Mouse (Mus musculus) midbrain, embryonic 11.5 days (tissue): Measurements from ENCODE around the gene Rin2. TPM values are rescaled to one million over a fixed set of nuclear protein-coding genes. Genes with fewer than 3 reads are reported as not detected.
A peak's percentile ranks its signal among the peaks of the same experiment; 100 is the strongest.

ENCODE experiments used
- ATAC-seq: fragments of 200-750 bp; cut with Nextera tagmentation; 2 replicates; pipeline ENCODE4 v1.8.0; 2017; ENCODE audit warnings: moderate TSS enrichment, moderate library complexity; ENCODE audit not compliant: low FRiP score
- DNase-seq: peaks from one replicate; pipeline ENCODE4 v3.0.0; 2015; ENCODE audit warnings: low spot score; ENCODE audit errors: missing footprints
- H3K27ac ChIP-seq: fragments of 300-500 bp; sonication (generic); 2 replicates; pipeline ENCODE4 v1.5.1; 2014; ENCODE audit warnings: low read depth, low read length
- H3K27me3 ChIP-seq: fragments of 300-500 bp; sonication (generic); 2 replicates; pipeline ENCODE4 v1.6.1; 2014; ENCODE audit warnings: mild to moderate bottlenecking, low read length, moderate library complexity, mixed read lengths; ENCODE audit not compliant: control insufficient read depth, insufficient read depth
- H3K36me3 ChIP-seq: fragments of 300-500 bp; sonication (generic); 2 replicates; pipeline ENCODE4 v1.6.1; 2014; ENCODE audit warnings: mild to moderate bottlenecking, low read length, moderate library complexity, mixed read lengths; ENCODE audit not compliant: control insufficient read depth, insufficient read depth
- H3K4me1 ChIP-seq: fragments of 300-500 bp; sonication (generic); 2 replicates; pipeline ENCODE4 v1.6.1; 2014; ENCODE audit warnings: low read length; ENCODE audit not compliant: control insufficient read depth, insufficient read depth
- H3K4me2 ChIP-seq: fragments of 300-500 bp; sonication (generic); 2 replicates; pipeline ENCODE4 v1.6.1; 2014; ENCODE audit warnings: mild to moderate bottlenecking, moderate library complexity
- H3K4me3 ChIP-seq: fragments of 300-500 bp; sonication (generic); 2 replicates; pipeline ENCODE4 v1.5.1; 2014; ENCODE audit warnings: low read depth, low read length
- H3K9ac ChIP-seq: fragments of 300-500 bp; sonication (generic); 2 replicates; pipeline ENCODE4 v1.6.1; 2014; ENCODE audit warnings: low read length
- H3K9me3 ChIP-seq: fragments of 300-500 bp; sonication (generic); 2 replicates; pipeline ENCODE4 v1.6.1; 2016; ENCODE audit warnings: low read length; ENCODE audit not compliant: control insufficient read depth
- WGBS: fragments of 180-500 bp; shearing (Covaris S2); extraction: QIAGEN DNeasy Blood & Tissue Kit; methylation state at CpG from one replicate; pipeline ENCODE4 v1.1.7; 2014; 5-methylcytosine and 5-hydroxymethylcytosine counted together
- polyA plus RNA-seq: library from polyadenylated mRNA; unstranded; fragments of >200 nt; fragmentation: Nextera tagmentation; extraction: Ambion mirVana; gene quantifications from 2 replicates; pipeline ENCODE4 v1.2.1, GENCODE M21; 2014

Gene Rin2
- polyA plus RNA-seq, 1 experiment from 2014 or later, result 11.9 TPM

DNA sequence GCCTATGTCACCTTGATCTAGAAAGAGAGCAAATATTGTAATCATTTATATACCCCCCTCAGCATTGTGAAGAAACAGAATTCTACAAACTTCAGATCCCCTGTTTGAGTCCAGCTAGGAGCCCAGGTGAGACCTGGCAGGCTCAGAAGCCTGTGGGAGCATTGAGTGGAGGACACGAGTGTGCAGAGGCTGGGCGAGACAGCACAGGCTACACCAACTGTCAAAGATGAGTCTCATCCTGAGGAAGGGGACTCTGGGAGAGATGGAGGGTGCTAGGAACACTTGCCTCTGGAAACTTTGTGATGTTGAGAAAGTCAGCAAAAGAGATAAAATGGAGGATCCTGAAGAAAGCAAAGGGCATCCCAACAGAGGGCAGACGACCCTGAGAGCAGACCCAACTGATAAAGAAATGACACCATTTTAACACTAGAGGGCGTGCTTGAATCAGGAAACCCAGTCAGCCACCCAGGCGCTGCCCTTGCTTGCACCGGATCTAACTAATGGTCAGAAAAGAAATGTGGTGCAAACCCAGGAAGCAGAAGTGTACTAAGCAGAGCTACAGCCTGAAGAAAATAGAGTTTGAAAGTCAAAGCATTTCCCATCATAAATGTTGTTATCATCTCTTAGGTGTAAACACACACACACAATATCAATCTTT lies 24.5 kb downstream of the Rin2 start:
- Histone ChIP-seq H3K4me3 (no peak overlapping the region), H3K27me3 (no peaks in the 10 kb centered on the region), H3K27ac (no peak overlapping the region), H3K36me3 (no peaks in the 10 kb centered on the region), H3K4me1 (no peaks in the 10 kb centered on the region), H3K9me3 (no peaks in the 10 kb centered on the region), H3K9ac (no peak overlapping the region), H3K4me2 (no peak overlapping the region)
- ATAC-seq, result peak; percentile 63
- peak; percentile 95 for DNase-seq
- 30% methylated on average over 6 of the region's 6 CpGs for WGBS

DNA sequence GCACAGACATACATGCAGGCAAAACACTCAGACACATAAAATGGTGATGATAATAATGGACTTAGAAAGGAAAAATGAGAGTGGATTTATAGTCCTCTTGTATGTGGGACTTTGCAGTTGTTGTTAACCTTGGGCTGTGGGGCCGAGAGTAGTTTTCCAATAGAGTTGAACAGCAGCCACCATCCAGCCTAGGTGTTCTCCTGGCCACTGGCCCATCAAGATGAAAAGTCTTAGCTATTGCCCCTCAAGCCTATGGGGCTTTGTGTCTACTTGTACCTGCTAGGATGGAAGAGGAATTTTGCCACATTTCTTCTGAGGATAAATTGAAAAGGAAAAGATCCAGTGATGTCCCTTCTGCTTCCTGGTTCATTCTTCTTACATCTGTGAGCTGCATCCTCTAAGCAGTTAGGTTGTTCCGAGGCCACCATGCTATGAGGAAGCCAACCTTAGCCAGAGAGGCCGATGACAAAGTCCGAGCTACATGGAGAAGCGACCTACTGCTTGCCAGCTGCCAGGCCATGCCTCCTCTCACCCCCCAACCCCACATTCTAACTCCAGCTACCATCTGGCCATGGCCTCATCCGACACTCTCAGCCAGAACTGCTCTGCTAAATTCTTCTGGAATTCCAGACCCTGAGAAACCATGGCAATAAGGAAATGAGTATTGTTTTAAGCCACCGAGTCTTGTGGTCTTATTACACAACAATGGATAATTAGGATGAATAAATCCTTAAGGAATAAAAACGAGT lies 25.4 kb downstream of the Rin2 start:
- H3K27ac ChIP-seq, result no peak overlapping the region
- no peaks in the 10 kb centered on the region for H3K27me3 ChIP-seq
- WGBS, result 69% methylated on average over 8 of the region's 8 CpGs
- H3K4me3 ChIP-seq, result no peak overlapping the region
- H3K4me2 ChIP-seq, result no peak overlapping the region
- ATAC-seq, result no peak
- DNase-seq, result no peak
- H3K9ac ChIP-seq, result no peak overlapping the region
- no peaks in the 10 kb centered on the region for H3K4me1 ChIP-seq
- no peaks in the 10 kb centered on the region for H3K9me3 ChIP-seq
- no peaks in the 10 kb centered on the region for H3K36me3 ChIP-seq

DNA sequence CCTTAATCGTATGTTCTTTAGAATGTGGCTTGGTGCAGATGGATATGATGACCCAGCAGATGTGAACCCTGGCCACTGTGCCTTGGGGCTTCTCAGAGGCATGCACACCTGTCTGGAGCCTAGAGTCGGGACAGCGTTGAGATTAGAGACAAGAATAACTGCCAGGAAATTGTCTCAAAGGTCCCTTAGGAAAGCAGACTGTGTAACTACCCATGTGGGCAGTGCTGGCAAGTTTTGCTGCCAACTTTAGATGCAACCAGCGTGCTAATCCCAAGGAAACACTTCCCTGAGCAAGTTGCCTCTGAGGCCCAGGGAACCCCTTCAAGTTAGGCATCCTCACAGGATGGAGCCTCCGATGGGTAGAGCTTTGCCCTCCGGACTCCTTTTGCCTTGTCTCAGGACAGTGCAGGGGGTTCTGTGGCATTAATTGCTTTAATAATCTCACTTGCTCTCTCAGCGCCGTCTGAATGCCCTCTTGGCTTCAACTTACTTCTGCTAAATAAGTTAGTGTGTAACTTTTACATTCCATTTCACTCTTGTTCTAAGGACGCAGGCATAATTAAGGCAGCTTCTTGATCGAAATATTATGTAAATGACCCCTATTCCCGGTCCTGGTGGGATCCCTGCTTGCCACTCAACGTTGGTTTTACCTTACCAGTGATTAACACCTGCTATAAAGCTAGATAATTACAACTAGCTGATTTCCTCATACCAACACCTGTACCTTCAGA lies 26.8 kb downstream of the Rin2 start:
- H3K36me3 ChIP-seq, result no peaks in the 10 kb centered on the region
- no peak overlapping the region for H3K9ac ChIP-seq
- no peaks in the 10 kb centered on the region for H3K27me3 ChIP-seq
- H3K27ac ChIP-seq, result no peak overlapping the region
- ATAC-seq (no peak), DNase-seq (no peak)
- H3K4me2 ChIP-seq, result no peak overlapping the region
- H3K9me3 ChIP-seq, result no peaks in the 10 kb centered on the region
- WGBS, result 87% methylated on average over 12 of the region's 12 CpGs
- H3K4me1 ChIP-seq, result no peaks in the 10 kb centered on the region
- no peak overlapping the region for H3K4me3 ChIP-seq

DNA sequence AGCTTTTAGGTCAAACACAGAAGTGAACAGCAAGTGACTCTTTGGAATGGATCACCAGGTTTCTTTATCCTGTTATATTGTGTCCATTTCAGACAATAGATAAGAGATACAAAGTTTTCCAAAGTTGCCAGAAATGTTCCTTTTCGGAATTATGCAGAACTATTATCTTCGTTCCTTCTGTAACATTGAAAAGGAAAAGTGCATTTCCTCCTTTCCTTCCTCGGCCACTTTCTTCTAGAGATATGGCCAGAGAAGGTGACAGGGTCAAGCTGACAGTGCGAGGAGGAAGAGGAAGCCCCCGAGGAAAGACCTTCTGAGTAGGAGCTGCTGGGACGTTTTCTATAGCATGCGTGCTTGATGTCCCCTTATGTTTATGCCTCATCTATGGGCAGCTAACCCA lies 29.7 kb downstream of the Rin2 start:
- DNase-seq (no peak), ATAC-seq (no peak)
- H3K27ac ChIP-seq, result no peak overlapping the region
- WGBS, result 86% methylated on average over 7 of the region's 7 CpGs
- no peaks in the 10 kb centered on the region for H3K4me1 ChIP-seq
- H3K27me3 ChIP-seq, result no peaks in the 10 kb centered on the region
- H3K9me3 ChIP-seq, result no peaks in the 10 kb centered on the region
- H3K36me3 ChIP-seq, result no peaks in the 10 kb centered on the region
- H3K4me2 ChIP-seq, result no peak overlapping the region
- no peak overlapping the region for H3K9ac ChIP-seq
- no peak overlapping the region for H3K4me3 ChIP-seq

DNA sequence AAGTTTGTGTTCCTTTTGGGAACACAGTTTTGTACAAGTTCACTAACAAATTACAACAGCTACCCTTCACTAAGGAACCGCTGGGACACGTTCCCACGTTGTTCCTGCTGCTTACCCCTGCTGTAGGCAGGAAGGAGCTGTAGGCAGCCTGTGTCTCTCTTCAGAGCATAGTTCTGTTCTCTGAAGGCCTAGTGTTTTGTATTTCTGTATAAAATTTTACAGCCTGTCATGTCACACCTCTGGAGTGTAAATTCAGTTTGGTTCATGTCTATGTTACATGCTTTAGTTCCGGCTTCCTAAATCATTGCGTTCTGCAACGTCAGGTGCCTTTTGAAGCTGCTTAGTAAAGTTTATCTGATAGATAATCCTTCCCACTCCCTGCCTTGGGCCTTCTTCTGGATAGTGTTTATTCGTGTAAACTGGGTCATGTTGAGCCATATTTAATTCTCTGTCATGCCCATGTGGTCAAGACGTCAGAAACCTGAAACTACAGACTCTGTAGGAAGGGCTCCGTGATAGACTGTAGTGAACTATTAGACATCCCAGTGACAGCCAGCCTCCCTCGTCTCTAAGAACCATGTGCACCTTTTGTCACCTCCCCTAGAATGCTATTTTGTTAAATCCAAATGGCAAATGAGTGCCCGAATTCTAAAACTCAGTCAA lies 34.8 kb downstream of the Rin2 start:
- DNase-seq (no peak), ATAC-seq (no peak)
- WGBS, result 82% methylated on average over 11 of the region's 11 CpGs
- Histone ChIP-seq H3K27me3 (no peaks in the 10 kb centered on the region), H3K4me2 (no peak overlapping the region), H3K9me3 (no peaks in the 10 kb centered on the region), H3K9ac (no peak overlapping the region), H3K4me3 (no peak overlapping the region), H3K27ac (no peak overlapping the region), H3K36me3 (no peaks in the 10 kb centered on the region), H3K4me1 (no peaks in the 10 kb centered on the region)

GRCm38 (mm10) chr2:145711512-145711911 lies 36.5 kb downstream of the Rin2 start:
- Histone ChIP-seq H3K9ac (no peak overlapping the region), H3K27ac (no peak overlapping the region), H3K4me3 (no peak overlapping the region), H3K36me3 (no peaks in the 10 kb centered on the region), H3K27me3 (no peaks in the 10 kb centered on the region), H3K4me2 (no peak overlapping the region), H3K9me3 (no peaks in the 10 kb centered on the region), H3K4me1 (no peaks in the 10 kb centered on the region)
- DNase-seq (no peak), ATAC-seq (no peak)
- 80% methylated on average over 3 of the region's 3 CpGs for WGBS

GRCm38 (mm10) chr2:145712026-145712425 lies 37.0 kb downstream of the Rin2 start:
- H3K27ac ChIP-seq, result no peak overlapping the region
- H3K9me3 ChIP-seq, result no peaks in the 10 kb centered on the region
- no peak overlapping the region for H3K9ac ChIP-seq
- H3K36me3 ChIP-seq, result no peaks in the 10 kb centered on the region
- DNase-seq (no peak), ATAC-seq (no peak)
- no peak overlapping the region for H3K4me3 ChIP-seq
- 25% methylated on average over 3 of the region's 3 CpGs for WGBS
- no peaks in the 10 kb centered on the region for H3K4me1 ChIP-seq
- no peak overlapping the region for H3K4me2 ChIP-seq
- H3K27me3 ChIP-seq, result no peaks in the 10 kb centered on the region

DNA sequence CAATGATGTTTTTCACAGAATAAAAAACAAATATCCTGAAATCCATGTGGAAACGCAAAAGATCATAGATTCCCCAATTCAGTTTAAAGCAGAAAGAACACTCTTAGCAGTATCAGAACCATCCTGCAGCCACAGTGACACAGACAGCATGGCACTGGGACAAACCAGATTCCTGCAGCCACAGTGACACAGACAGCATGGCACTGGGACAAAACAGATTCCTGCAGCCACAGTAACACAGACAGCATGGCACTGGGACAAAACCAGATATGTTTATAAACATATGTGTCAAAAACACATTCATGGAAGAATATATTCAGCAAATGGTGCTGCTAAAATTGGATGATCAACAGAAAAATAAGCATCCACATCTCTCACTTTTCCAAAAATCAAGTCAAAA lies 42.5 kb downstream of the Rin2 start:
- WGBS, result 97% methylated on average over 1 of the region's 1 CpGs
- H3K4me3 ChIP-seq, result no peak overlapping the region
- H3K27me3 ChIP-seq, result no peaks in the 10 kb centered on the region
- DNase-seq, result no peak
- H3K9me3 ChIP-seq, result no peaks in the 10 kb centered on the region
- no peak overlapping the region for H3K4me2 ChIP-seq
- H3K27ac ChIP-seq, result no peak overlapping the region
- no peak overlapping the region for H3K9ac ChIP-seq
- no peak for ATAC-seq
- no peaks in the 10 kb centered on the region for H3K4me1 ChIP-seq
- H3K36me3 ChIP-seq, result no peaks in the 10 kb centered on the region
